Mouse (Mus musculus) Muller cell, postnatal 12 days (primary cell): Measurements from ENCODE around the gene Tgfbr3.

ENCODE experiments used
- DNase-seq: peaks from one replicate; pipeline ENCODE4 v3.0.0-alpha.2; 2015; ENCODE audit errors: inconsistent ontology term

Gene Tgfbr3

GRCm38 (mm10) chr5:107289234-107289764 lies at the start of gene Tgfbr3:
TSS of gene Tgfbr3 (minus strand) at chr5:107289629.
- DNase-seq = peak; percentile 92

GRCm38 (mm10) chr5:107330916-107331421 lies 41.5 kb upstream of the Tgfbr3 start, which contains the start of gene Brdt:
TSS of gene Brdt (plus strand) at chr5:107331159.
- no peak for DNase-seq

DNA sequence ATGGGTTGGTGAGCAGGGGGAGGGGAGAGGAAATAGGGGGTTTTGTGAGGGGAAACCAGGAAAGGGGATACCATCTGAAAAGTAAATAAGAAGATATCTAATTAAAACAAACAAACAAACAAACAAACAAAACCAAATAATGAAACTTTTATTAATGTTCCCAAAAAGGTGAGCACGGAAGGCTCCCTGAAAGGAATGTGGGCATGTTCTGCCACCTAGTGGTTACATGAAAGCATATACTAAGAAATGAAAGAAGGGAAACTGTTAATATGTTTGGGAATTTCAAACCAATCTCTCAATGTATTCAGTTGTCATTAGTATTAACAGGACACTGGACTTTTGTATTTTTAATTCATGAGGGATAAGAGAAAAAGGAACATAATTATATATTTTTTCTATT lies 31.3 kb upstream of the Tgfbr3 start:
- peak; percentile 12 for DNase-seq

DNA sequence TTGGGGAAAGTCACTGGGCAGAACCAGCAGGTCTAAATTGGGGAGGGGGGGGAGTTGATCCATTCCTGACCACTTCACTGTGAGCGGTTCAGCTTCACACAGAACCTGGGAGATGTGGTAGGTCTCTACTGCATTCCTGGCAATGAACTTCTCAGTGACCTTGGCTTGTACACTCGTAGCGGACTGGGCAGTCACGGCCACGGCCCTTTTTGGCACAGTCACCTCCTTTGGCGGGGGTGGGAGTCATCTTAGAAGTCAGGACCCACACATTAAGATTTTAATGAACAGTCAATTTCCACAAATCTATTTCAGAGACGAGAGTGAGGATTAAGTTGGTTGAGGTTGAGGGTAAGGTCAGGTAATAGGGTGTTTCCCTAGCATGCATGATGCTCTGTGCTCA lies 27.7 kb upstream of the Tgfbr3 start:
- DNase-seq = no peak

- no peak for DNase-seq
Observed at GRCm38 (mm10) chr5:107307432-107307831, 18.0 kb upstream of the Tgfbr3 start.

DNA sequence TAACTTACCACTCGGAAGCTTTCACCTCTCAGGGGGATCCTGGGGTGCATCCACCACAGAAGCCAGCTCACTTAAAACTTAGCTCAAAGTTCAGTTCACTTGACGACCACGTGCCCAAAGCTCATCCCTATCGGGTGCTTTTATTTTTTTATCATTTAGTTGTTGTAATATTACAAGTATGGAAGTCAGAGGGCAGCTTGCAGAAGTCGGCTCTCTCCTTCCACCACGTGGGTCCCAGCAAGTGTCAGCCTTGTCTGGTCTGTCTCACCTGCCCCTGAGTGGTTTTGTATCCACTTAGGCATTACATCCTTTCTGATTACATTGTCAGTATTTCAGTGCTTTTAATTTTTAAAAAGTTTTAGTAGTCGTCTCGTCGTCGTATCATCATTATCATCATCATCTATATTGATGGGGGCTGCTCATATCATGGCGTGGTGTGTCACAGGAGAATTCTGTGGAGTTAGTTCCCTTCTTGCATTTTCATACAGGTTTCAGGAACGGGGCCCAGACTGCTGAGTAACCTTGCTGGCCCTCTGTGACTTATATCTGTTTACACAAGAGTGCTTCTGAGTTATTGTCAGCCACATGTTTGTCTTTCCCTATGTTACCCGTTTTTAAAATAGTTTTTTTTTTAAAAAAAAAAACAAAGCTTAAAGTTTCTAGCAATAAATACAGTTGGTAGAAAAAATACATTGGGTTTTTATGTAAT lies 14.8 kb upstream of the Tgfbr3 start:
- no peak for DNase-seq

- no peak for DNase-seq
Observed at GRCm38 (mm10) chr5:107303350-107303861, 14.0 kb upstream of the Tgfbr3 start.

DNA sequence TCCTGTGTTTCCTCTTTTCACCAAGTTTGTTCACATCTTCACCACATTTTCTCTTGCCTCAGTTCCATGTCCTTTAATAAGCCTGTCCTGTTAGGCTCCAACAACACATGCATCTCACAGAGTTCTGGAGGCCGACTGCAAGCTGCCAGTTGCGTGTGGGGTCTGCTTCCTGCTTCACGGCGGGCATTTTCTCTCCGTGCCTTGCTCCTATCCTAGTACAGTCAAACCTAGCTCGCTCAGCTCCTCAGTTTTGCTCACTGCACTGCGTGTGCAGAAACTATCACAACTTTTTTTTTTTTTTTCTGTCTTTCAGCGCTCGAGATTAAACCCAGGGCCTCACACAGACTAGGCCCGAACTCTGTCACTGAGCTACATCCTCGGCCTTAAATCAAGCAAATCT lies 9.4 kb upstream of the Tgfbr3 start:
- no peak for DNase-seq

GRCm38 (mm10) chr5:107296512-107297322 lies 7.3 kb upstream of the Tgfbr3 start:
- no peak for DNase-seq

DNA sequence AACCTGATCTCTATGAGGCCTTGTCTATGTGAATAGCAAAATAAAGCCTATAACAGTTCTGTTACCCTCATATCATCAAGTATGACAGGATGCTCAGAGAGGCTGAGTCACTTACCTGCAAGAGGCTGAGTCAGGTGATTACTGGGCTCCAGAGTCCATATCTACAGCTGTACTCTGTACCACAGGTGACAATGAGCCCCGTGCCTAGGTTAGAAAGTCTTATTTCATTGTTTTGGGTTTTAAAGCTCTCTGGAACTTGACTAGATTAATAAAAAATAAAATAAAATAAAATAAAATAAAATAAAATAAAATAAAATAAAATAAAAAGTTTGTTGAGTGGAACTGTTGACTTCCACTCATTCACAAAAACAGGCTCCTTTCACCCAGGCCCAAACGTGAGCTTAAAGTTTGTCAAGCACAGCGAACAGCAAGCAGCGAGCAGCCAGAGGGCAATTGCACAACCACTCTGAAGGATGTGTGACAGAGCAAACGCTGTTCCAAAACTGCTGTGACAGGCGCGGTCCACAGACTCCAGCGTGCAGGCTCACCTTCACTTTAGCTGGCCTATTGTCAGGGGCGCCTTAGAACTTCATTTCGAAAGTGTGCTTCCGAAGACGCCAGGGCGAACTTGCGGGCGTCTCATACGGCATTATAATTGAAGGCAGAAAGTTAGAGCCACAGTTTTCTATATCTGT lies 6.5 kb upstream of the Tgfbr3 start:
- no peak for DNase-seq

DNA sequence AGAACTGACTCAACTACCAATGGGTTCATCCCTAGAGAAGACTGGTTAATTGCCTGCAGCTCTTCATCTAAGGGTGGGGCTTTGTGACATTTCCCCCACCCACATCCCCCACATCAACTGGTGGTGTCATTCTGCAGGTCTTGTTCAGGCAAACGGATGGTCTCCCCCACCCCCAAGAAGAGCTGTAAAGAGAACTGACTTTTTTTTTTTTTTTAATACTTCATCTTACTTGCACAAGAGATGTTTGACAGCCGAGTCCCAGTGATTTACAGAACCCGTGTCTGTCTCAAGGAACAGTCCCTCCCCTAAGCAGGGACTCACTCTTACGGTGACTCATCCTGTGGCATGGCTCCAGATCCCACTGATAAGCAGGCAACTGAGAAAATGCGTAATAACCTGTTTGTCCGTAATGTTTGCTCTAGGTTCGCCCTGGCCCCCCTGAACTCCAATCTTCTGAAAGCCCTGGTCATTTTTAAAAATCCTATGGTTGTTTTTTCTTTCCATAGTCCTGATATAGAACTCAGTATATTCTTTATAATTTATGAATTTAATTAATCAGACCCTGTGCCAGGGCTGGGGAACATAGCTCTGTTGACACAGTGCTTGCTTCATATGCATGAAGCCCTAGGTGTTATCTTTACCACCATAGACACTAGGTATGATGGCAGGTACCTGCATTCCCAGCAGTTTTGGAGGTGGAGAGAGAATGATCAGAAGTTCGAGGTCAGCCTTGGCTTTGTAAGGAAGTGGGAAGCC lies 5.8 kb upstream of the Tgfbr3 start:
- DNase-seq = peak; percentile 36

GRCm38 (mm10) chr5:107294041-107294440 lies 4.6 kb upstream of the Tgfbr3 start:
- no peak for DNase-seq

DNA sequence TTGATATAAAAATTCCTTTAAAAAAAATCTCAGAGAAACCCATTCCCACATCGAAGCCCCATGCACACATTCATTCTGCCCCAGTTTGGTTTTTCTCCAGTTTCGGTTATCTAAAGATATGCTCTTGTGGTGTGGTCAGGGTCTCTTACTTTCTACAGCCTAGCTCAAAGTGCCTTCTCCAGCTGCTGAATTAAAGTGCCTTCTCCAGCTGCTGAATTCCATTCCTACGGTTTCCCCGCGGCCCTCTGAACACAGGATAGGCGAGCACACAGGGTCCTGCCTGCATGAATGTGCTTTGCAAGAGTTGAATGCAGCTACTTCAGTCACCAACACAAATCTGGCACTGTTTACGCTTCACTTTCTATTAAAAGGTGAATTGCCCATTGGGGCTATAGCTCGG lies 557 bp upstream of the Tgfbr3 start:
- DNase-seq = no peak

- DNase-seq = peak; percentile 59
Observed at GRCm38 (mm10) chr5:107288427-107289233, 799 bp downstream of the Tgfbr3 start.

GRCm38 (mm10) chr5:107287908-107288267 lies 1.5 kb downstream of the Tgfbr3 start:
- DNase-seq = no peak

DNA sequence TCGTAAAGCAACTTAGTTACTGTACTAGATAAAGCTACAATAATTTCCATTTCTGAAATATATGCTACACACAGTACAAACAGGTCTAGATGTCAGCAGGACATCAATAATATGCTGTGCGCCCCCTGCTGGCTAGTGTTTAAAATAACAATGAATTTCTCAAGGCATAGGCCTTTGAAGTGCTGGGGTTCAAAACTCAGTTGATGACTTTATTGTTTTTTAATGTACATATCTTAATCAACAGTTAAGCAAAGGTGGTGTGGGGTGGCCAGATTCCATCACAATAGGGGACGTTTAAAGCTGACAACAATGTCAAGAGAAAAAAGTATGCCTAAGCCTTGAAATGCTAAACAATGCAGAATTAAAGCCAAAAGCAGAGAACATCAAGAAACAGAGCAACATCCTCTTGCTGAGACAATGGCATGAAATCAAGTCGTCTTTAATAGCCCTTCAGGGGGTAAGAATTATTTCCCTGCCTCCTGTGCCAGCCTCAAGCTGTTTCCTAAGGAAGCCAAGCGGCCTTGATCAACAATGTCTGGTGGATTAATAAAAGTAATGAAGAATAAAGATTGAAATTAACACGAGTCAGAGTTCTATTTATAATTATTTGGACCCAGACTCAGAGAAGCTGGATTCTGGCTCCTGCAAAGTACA lies 2.0 kb downstream of the Tgfbr3 start:
- DNase-seq = peak; percentile 41

DNA sequence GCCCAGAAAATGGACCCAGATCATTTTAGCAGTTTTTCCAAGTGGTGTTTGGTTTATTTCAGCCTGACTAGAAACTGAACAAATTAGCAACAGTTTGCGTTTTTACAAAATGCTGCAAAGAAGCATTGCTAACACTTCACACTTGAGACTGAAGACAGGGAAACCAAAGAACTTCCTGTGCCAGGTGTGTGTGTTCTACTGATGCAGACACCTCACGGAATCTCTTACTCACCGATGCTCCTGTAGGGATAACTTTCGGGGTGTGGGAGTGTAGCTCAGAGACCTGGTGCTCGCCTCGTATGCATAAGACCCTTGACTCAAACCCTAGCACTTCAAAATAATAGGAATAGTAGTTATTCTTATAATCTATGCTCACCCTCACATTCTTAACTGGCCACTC lies 3.9 kb downstream of the Tgfbr3 start:
- DNase-seq = no peak

- peak; percentile 9 for DNase-seq
Observed at GRCm38 (mm10) chr5:107283935-107284524, 5.4 kb downstream of the Tgfbr3 start.

DNA sequence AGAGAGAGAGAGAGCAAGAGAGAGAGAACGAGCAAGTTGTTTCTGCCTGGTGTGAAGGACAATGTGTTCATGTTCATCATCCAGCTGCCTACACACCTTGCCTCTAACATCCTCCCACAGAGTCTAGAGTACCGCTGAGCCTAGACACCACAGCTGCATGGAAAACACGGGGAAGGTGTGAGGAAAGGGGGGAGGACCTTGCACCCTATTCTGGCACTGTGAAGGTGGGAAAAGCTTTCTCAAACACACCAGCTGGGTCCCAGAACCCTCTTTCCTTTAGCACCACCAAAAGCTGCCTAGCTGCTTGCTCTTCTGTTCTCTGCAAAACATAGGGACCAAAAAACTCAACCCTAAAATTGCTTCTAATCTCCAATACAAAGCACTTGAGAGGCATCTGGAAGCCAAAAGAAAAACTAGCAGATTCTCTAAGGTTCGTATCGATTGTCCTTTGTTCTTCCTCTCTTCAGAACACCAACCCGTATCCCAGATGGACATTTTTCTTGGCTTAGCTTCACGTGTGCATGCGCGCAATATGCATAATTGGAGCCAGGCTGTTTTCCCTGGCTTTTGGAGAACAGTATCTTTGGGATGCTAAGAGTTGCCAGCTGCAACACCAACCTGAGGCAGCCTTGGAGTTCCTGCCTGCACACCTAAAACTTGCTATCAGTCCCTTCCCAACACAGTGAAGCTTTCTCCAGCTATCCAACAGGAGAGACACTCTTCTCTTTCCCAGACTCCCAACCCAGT lies 6.7 kb downstream of the Tgfbr3 start:
- no peak for DNase-seq
